Mouse (Mus musculus): ENCODE data around the gene Mfsd11.

GRCm38 (mm10) chr11:116869641-116870040 lies 17.4 kb downstream of the Mfsd11 start:
- TF ChIP-seq MAFK (IDR thresholded peaks at IDR 0.05; ENCODE audit: insufficient read depth, low read depth, low read length) (no peak), HCFC1 (IDR thresholded peaks at IDR 0.05; ENCODE audit: borderline replicate concordance, insufficient read depth, low read length) (no peak), CHD2 (IDR thresholded peaks at IDR 0.05; ENCODE audit: low read depth, low read length) (no peak), ZC3H11A (IDR thresholded peaks at IDR 0.05; ENCODE audit: borderline replicate concordance, low read depth, low read length) (no peak)
